Mouse (Mus musculus) CH12.LX (cell line): ENCODE data around the gene Clec10a. TPM values are rescaled to one million over a fixed set of nuclear protein-coding genes. Genes with fewer than 3 reads are reported as not detected.

ENCODE experiments used
- DNase-seq: peaks from one replicate; pipeline ENCODE4 v3.0.0-alpha.2; 2013; ENCODE audit errors: extremely low read depth
- H3K27ac ChIP-seq: 2 replicates; pipeline ENCODE4 v1.5.1; 2012; ENCODE audit warnings: low read depth, mild to moderate bottlenecking, control low read depth, moderate library complexity; ENCODE audit not compliant: insufficient read depth
- H3K27me3 ChIP-seq: replicated peaks from 2 replicates; pipeline ENCODE3; 2012; ENCODE audit warnings: inconsistent platforms
- H3K36me3 ChIP-seq, 2 experiments: replicated peaks in 1 of 2; 2 replicates each; pipeline versions ENCODE3 to v1.6.1; 2012; ENCODE audit warnings: inconsistent platforms in 1 of 2, low read length in 1 of 2, mild to moderate bottlenecking in 1 of 2, mixed read lengths in 1 of 2, moderate library complexity in 1 of 2; ENCODE audit not compliant: control insufficient read depth in 1 of 2, insufficient read depth in 1 of 2
- H3K4me1 ChIP-seq, 2 experiments: 2 replicates each; pipeline ENCODE4 v1.6.1; 2012; ENCODE audit warnings: inconsistent platforms in 1 of 2, moderate library complexity in 1 of 2; ENCODE audit not compliant: insufficient read depth in 2 of 2, control insufficient read depth in 1 of 2
- H3K4me2 ChIP-seq: 2 replicates; pipeline ENCODE4 v1.6.1; 2012; ENCODE audit warnings: low read depth, mild to moderate bottlenecking, control low read depth; ENCODE audit not compliant: poor library complexity, insufficient read depth, severe bottlenecking
- H3K4me3 ChIP-seq, 3 experiments: fragments of 150-350 bp in 1 of 3; sonication (generic) in 1 of 3; replicated peaks in 1 of 3; 2 replicates each; pipeline versions ENCODE3 to v1.5.1; 2011 to 2012; ENCODE audit warnings: low read depth in 2 of 3, low read length in 2 of 3, mild to moderate bottlenecking in 2 of 3, moderate library complexity in 2 of 3, control low read depth in 1 of 3, improper control_type of control experiment in 1 of 3, inconsistent platforms in 1 of 3, mixed read lengths in 1 of 3; ENCODE audit not compliant: poor library complexity in 1 of 3
- H3K79me2 ChIP-seq: replicated peaks from 2 replicates; pipeline ENCODE4 v1.6.1; 2012; ENCODE audit warnings: mild to moderate bottlenecking, moderate library complexity; ENCODE audit not compliant: control insufficient read depth, poor library complexity, insufficient read depth, severe bottlenecking; ENCODE audit errors: extremely low read depth
- H3K9ac ChIP-seq: 2 replicates; pipeline ENCODE4 v1.6.1; 2012; ENCODE audit warnings: low read depth, mild to moderate bottlenecking, control low read depth, moderate library complexity; ENCODE audit not compliant: insufficient read depth
- H3K9me3 ChIP-seq: replicated peaks from 2 replicates; pipeline ENCODE3; 2012; ENCODE audit warnings: low read length, inconsistent platforms, mixed read lengths
- BHLHE40 ChIP-seq: IDR thresholded peaks from 2 replicates; pipeline ENCODE4 v1.6.1; 2011; ENCODE audit warnings: mild to moderate bottlenecking, low read depth, low read length, improper control_type of control experiment
- CHD1 ChIP-seq: IDR thresholded peaks from 2 replicates; pipeline ENCODE4 v1.6.1; 2012; ENCODE audit warnings: low read depth, low read length, improper control_type of control experiment, inconsistent platforms
- CHD2 ChIP-seq: IDR thresholded peaks from 2 replicates; pipeline ENCODE4 v1.6.1; 2011; ENCODE audit warnings: low read length, improper control_type of control experiment
- ELF1 ChIP-seq: IDR thresholded peaks from 2 replicates; pipeline ENCODE4 v1.6.1; 2014; ENCODE audit warnings: low read depth, mild to moderate bottlenecking, inconsistent platforms, low read length, improper control_type of control experiment
- ETS1 ChIP-seq: conservative IDR thresholded peaks from 2 replicates; pipeline ENCODE4 v1.6.1; 2012; ENCODE audit warnings: low read depth, mild to moderate bottlenecking, inconsistent platforms, low read length, improper control_type of control experiment, moderate library complexity
- IRF4 ChIP-seq: IDR thresholded peaks from 2 replicates; pipeline ENCODE4 v1.6.1; 2014; ENCODE audit warnings: low read depth, mild to moderate bottlenecking, inconsistent platforms, low read length, improper control_type of control experiment
- JUN ChIP-seq: IDR thresholded peaks from 2 replicates; pipeline ENCODE4 v1.6.1; 2011; ENCODE audit warnings: low read depth, mild to moderate bottlenecking, low read length, improper control_type of control experiment, moderate library complexity; ENCODE audit not compliant: insufficient read depth
- JUND ChIP-seq: conservative IDR thresholded peaks from 2 replicates; pipeline ENCODE4 v1.6.1; 2011; ENCODE audit warnings: low read depth, low read length, improper control_type of control experiment
- KAT2A ChIP-seq: IDR thresholded peaks from 2 replicates; pipeline ENCODE4 v1.6.1; 2012; ENCODE audit warnings: low read length, improper control_type of control experiment, inconsistent platforms; ENCODE audit not compliant: insufficient replicate concordance
- MAFK ChIP-seq: IDR thresholded peaks from 2 replicates; pipeline ENCODE4 v1.6.1; 2011; ENCODE audit warnings: low read length, improper control_type of control experiment; ENCODE audit not compliant: insufficient replicate concordance
- MAX ChIP-seq: IDR thresholded peaks from 2 replicates; pipeline ENCODE4 v1.6.1; 2011; ENCODE audit warnings: low read length, improper control_type of control experiment
- MAZ ChIP-seq: IDR thresholded peaks from 2 replicates; pipeline ENCODE4 v1.6.1; 2012; ENCODE audit warnings: low read depth, mild to moderate bottlenecking, inconsistent platforms, low read length, improper control_type of control experiment, moderate library complexity
- MEF2A ChIP-seq: IDR thresholded peaks from 2 replicates; pipeline ENCODE4 v1.6.1; 2014; ENCODE audit warnings: low read depth, mild to moderate bottlenecking, inconsistent platforms, low read length, improper control_type of control experiment, borderline replicate concordance
- MXI1 ChIP-seq: IDR thresholded peaks from 2 replicates; pipeline ENCODE4 v1.6.1; 2011; ENCODE audit warnings: mild to moderate bottlenecking, low read depth, low read length, improper control_type of control experiment
- NRF1 ChIP-seq: IDR thresholded peaks from 2 replicates; pipeline ENCODE4 v1.6.1; 2014; ENCODE audit warnings: low read depth, mild to moderate bottlenecking, inconsistent platforms, low read length, improper control_type of control experiment, moderate library complexity
- PAX5 ChIP-seq: IDR thresholded peaks from 2 replicates; pipeline ENCODE4 v1.6.1; 2012; ENCODE audit warnings: low read length, inconsistent platforms, mixed read lengths
- POLR2AphosphoS2 ChIP-seq: IDR thresholded peaks from 2 replicates; pipeline ENCODE4 v1.6.1; 2011; ENCODE audit warnings: low read depth, low read length, improper control_type of control experiment
- RAD21 ChIP-seq: IDR thresholded peaks from 2 replicates; pipeline ENCODE4 v1.6.1; 2011; ENCODE audit warnings: low read depth, mild to moderate bottlenecking, low read length, improper control_type of control experiment, moderate library complexity
- RCOR1 ChIP-seq: conservative IDR thresholded peaks from 2 replicates; pipeline ENCODE4 v1.6.1; 2012; ENCODE audit warnings: low read depth, mild to moderate bottlenecking, inconsistent platforms, low read length, improper control_type of control experiment
- SIN3A ChIP-seq: IDR thresholded peaks from 2 replicates; pipeline ENCODE4 v1.6.1; 2012; ENCODE audit warnings: low read length, improper control_type of control experiment, inconsistent platforms
- SMC3 ChIP-seq: IDR thresholded peaks from 2 replicates; pipeline ENCODE4 v1.6.1; 2011; ENCODE audit warnings: low read depth, low read length, improper control_type of control experiment
- TCF12 ChIP-seq: IDR thresholded peaks from 2 replicates; pipeline ENCODE4 v1.6.1; 2014; ENCODE audit warnings: low read depth, mild to moderate bottlenecking, inconsistent platforms, low read length, improper control_type of control experiment
- USF1 ChIP-seq: IDR thresholded peaks from 2 replicates; pipeline ENCODE4 v1.6.1; 2014; ENCODE audit warnings: low read depth, mild to moderate bottlenecking, inconsistent platforms, low read length, improper control_type of control experiment
- ZC3H11A ChIP-seq: IDR thresholded peaks from 2 replicates; pipeline ENCODE4 v1.6.1; 2012; ENCODE audit warnings: low read depth, mild to moderate bottlenecking, inconsistent platforms, low read length, improper control_type of control experiment
- ZMIZ1 ChIP-seq: IDR thresholded peaks from 2 replicates; pipeline ENCODE4 v1.6.1; 2012; ENCODE audit warnings: low read depth, mild to moderate bottlenecking, inconsistent platforms, low read length, improper control_type of control experiment
- ZNF384 ChIP-seq: IDR thresholded peaks from 2 replicates; pipeline ENCODE4 v1.6.1; 2012; ENCODE audit warnings: low read depth, low read length, improper control_type of control experiment, inconsistent platforms
- dilution Hi-C: fragments of 300-500 bp; cut with MboI; formaldehyde crosslinking; loops from 2 replicates; pipeline ENCODE4 v1.14.3; 2020; ENCODE audit warnings: low sequenced_read_pairs; ENCODE audit not compliant: extremely low pct_unique_long_range_greater_than_20kb, extremely low pct_ligation_motif_present
- in situ Hi-C: fragments of 300-500 bp; cut with MboI; formaldehyde crosslinking; loops from 3 replicates; pipeline ENCODE4 v1.14.3; 2019; ENCODE audit warnings: low sequenced_read_pairs, low pct_ligation_motif_present, low pct_unique_long_range_greater_than_20kb, mixed read lengths
- polyA plus RNA-seq: library from polyadenylated mRNA; unstranded; fragments of >175 nt; gene quantifications from 2 replicates; pipeline ENCODE4 v1.2.1, GENCODE M21; 2012; ENCODE audit warnings: low read depth; ENCODE audit not compliant: insufficient read length
- total RNA-seq, 2 experiments: library from RNA; depleted of rRNA; stranded (reverse); fragments of 300-350 nt in 1 of 2; fragments of >200 nt in 1 of 2; gene quantifications; 2 replicates each; pipeline ENCODE4 v1.2.3; 2012 to 2014

Gene Clec10a
- total and polyA plus RNA-seq, 3 experiments: not detected

DNA sequence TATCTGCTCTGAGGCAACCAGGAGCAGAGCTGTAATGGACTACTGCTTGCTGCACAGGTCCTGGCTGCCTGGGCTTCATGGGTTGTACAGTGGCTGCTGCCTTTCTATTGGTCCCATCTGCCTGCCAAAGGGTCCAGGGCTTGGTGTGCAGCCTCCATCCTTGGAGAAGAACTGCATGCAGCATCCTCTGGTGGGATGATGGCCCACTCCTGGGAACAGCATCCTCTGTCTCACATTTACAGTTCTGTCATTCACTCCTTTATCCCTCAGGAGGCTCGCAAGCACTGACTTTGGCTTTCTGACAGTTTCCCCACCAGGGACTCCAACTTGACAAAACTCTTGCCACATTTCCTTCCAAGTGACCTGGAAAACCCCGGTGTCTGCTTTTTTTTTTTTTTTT is 50.8 kb downstream of the Clec10a start:
- H3K4me2 ChIP-seq: no peak overlapping the region
- TF ChIP-seq ETS1: no peak
- no peak for TF ChIP-seq RAD21
- no peak for TF ChIP-seq MAFK
- TF ChIP-seq NRF1: no peak
- no peak for TF ChIP-seq CHD1
- TF ChIP-seq JUN: no peak
- no peak for TF ChIP-seq TCF12
- no peak for TF ChIP-seq MAZ
- TF ChIP-seq ZC3H11A: no peak
- TF ChIP-seq MEF2A: no peak
- no peak for TF ChIP-seq MXI1
- TF ChIP-seq SMC3: no peak
- TF ChIP-seq BHLHE40: no peak
- no peak for TF ChIP-seq MAX
- TF ChIP-seq POLR2AphosphoS2: no peak
- TF ChIP-seq SIN3A: no peak
- no peak for TF ChIP-seq USF1
- TF ChIP-seq ZNF384: no peak
- peaks cover 36% of the 10 kb centered on the region for H3K27me3 ChIP-seq
- H3K79me2 ChIP-seq: no peaks in the 10 kb centered on the region
- H3K4me1 ChIP-seq: peaks cover 3 to 5% of the 10 kb centered on the region in 2 experiments; a peak in 1 of 4 replicates
- H3K36me3 ChIP-seq: no peaks in the 10 kb centered on the region
- H3K27ac ChIP-seq: no peak overlapping the region
- DNase-seq: no peak
- in situ Hi-C loops: no loop called here
- H3K4me3 ChIP-seq: no peak overlapping the region
- dilution Hi-C loops: no loop called here
- no peaks in the 10 kb centered on the region for H3K9me3 ChIP-seq
- no peak overlapping the region for H3K9ac ChIP-seq

DNA sequence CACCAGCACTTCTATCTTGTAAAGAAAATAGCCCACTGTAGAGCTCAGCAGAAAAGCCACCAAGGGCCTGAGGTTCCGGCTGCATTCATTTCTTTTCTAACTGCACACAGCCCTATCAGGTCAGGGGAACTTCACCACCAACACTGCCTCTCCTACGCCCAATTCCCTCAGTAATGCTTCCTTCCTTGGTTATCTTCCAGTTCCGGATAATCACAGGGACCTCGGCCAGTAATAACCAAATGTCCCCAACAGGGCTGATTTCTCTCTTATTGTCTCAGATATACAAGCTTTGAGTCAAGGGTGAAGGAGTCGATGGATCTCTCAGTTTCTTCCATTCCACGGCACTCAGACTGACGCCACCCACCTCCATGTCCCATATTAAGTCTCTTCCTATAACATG is 51.3 kb downstream of the Clec10a start:
- H3K4me3 ChIP-seq: no peak overlapping the region
- no peaks in the 10 kb centered on the region for H3K79me2 ChIP-seq
- peaks cover under 1 to 1% of the 10 kb centered on the region in 2 experiments; a peak in 1 of 4 replicates for H3K4me1 ChIP-seq
- in situ Hi-C loops (no loop called here), dilution Hi-C loops (no loop called here)
- H3K27me3 ChIP-seq: peaks cover 36% of the 10 kb centered on the region
- H3K9ac ChIP-seq: no peak overlapping the region
- no peak overlapping the region for H3K4me2 ChIP-seq
- no peak overlapping the region for H3K27ac ChIP-seq
- DNase-seq: no peak
- TF ChIP-seq ELF1: no peak
- TF ChIP-seq IRF4: no peak
- no peak for TF ChIP-seq NRF1
- no peak for TF ChIP-seq SMC3
- no peak for TF ChIP-seq TCF12
- TF ChIP-seq SIN3A: no peak
- TF ChIP-seq KAT2A: no peak
- TF ChIP-seq BHLHE40: no peak
- TF ChIP-seq RCOR1: no peak
- no peak for TF ChIP-seq CHD2
- no peak for TF ChIP-seq JUND
- no peak for TF ChIP-seq MAFK
- no peak for TF ChIP-seq ZMIZ1
- TF ChIP-seq RAD21: no peak
- TF ChIP-seq PAX5: no peak
- TF ChIP-seq MEF2A: no peak
- H3K36me3 ChIP-seq: no peaks in the 10 kb centered on the region
- no peaks in the 10 kb centered on the region for H3K9me3 ChIP-seq
